Mouse (Mus musculus) T-helper 2 cell (primary cell): ENCODE results near the gene Clstn2.

Source experiments
- in situ Hi-C: fragments of 300-600 bp; cut with MboI, MseI; formaldehyde crosslinking; loops from one replicate; pipeline ENCODE4 v1.15.1; 2025; ENCODE audit warnings: high pct_unique_total_duplicates

The Clstn2 gene

GRCm38 (mm10) chr9:97679878-97680277, 353.1 kb downstream of the Clstn2 start:
- in situ Hi-C loops = loop anchor here (10.0 kb wide), 1 partner anchor 835 kb away; no protein-coding TSS in a partner anchor

- in situ Hi-C loops = loop anchor here (10.0 kb wide), 1 partner anchor 836 kb away; no protein-coding TSS in a partner anchor
Observed at GRCm38 (mm10) chr9:97679106-97679505, 353.9 kb downstream of the Clstn2 start.

- in situ Hi-C loops = loop anchor here (10.0 kb wide), 1 partner anchor 838 kb away; no protein-coding TSS in a partner anchor
Observed at GRCm38 (mm10) chr9:97677075-97677474, 355.9 kb downstream of the Clstn2 start.

- in situ Hi-C loops = loop anchor here (10.0 kb wide), 1 partner anchor 842 kb away; no protein-coding TSS in a partner anchor
Observed at GRCm38 (mm10) chr9:97672681-97673080, 360.3 kb downstream of the Clstn2 start.

GRCm38 (mm10) chr9:97672224-97672623, 360.8 kb downstream of the Clstn2 start:
- in situ Hi-C loops = loop anchor here (10.0 kb wide), 1 partner anchor 843 kb away; no protein-coding TSS in a partner anchor

- in situ Hi-C loops = loop anchor here (10.0 kb wide), 1 partner anchor 844 kb away; no protein-coding TSS in a partner anchor
Observed at GRCm38 (mm10) chr9:97670666-97671065, 362.3 kb downstream of the Clstn2 start.

- in situ Hi-C loops = no loop called here
Observed at GRCm38 (mm10) chr9:97660989-97661388, 372.0 kb downstream of the Clstn2 start.

GRCm38 (mm10) chr9:97658736-97659135, 374.2 kb downstream of the Clstn2 start:
- in situ Hi-C loops = no loop called here

- in situ Hi-C loops = no loop called here
Observed at GRCm38 (mm10) chr9:97648409-97648808, 384.6 kb downstream of the Clstn2 start.

GRCm38 (mm10) chr9:97645746-97646145, 387.2 kb downstream of the Clstn2 start:
- in situ Hi-C loops = no loop called here

- in situ Hi-C loops = no loop called here
Observed at GRCm38 (mm10) chr9:97642396-97642795, 390.6 kb downstream of the Clstn2 start.

- in situ Hi-C loops = no loop called here
Observed at GRCm38 (mm10) chr9:97639967-97640549, 392.9 kb downstream of the Clstn2 start.

GRCm38 (mm10) chr9:97638683-97639354, 394.2 kb downstream of the Clstn2 start:
- in situ Hi-C loops = no loop called here

- in situ Hi-C loops = no loop called here
Observed at GRCm38 (mm10) chr9:97635351-97635750, 397.6 kb downstream of the Clstn2 start.

- in situ Hi-C loops = no loop called here
Observed at GRCm38 (mm10) chr9:97634831-97635230, 398.1 kb downstream of the Clstn2 start.

GRCm38 (mm10) chr9:97629180-97629579, 403.8 kb downstream of the Clstn2 start:
- in situ Hi-C loops = no loop called here

GRCm38 (mm10) chr9:97628361-97628908, 404.5 kb downstream of the Clstn2 start:
- in situ Hi-C loops = no loop called here

- in situ Hi-C loops = no loop called here
Observed at GRCm38 (mm10) chr9:97627916-97628315, 405.1 kb downstream of the Clstn2 start.

GRCm38 (mm10) chr9:97610566-97610965, 422.4 kb downstream of the Clstn2 start:
- in situ Hi-C loops = no loop called here

GRCm38 (mm10) chr9:97603729-97604128, 429.3 kb downstream of the Clstn2 start:
- in situ Hi-C loops = no loop called here

GRCm38 (mm10) chr9:97602476-97602875, 430.5 kb downstream of the Clstn2 start:
- in situ Hi-C loops = no loop called here

GRCm38 (mm10) chr9:97599006-97599405, 434.0 kb downstream of the Clstn2 start:
- in situ Hi-C loops = no loop called here

GRCm38 (mm10) chr9:97590712-97591111, 442.3 kb downstream of the Clstn2 start:
- in situ Hi-C loops = no loop called here
